Mouse (Mus musculus) embryonic facial prominence, embryonic 12.5 days (tissue): ENCODE results near the gene Flt3l. TPM values are rescaled to one million over a fixed set of nuclear protein-coding genes. Genes with fewer than 3 reads are reported as not detected.
"Not testable (repeated sequence)": the region's sequence is repeated elsewhere in the genome, so short reads cannot be mapped to it uniquely, and the experiment has no call there.

Source experiments
- ATAC-seq: fragments of 200-750 bp; cut with Nextera tagmentation; 2 replicates; pipeline ENCODE4 v1.8.0; 2017; ENCODE audit not compliant: insufficient number of reproducible peaks, insufficient read depth, low FRiP score, low TSS enrichment
- H3K27ac ChIP-seq: fragments of 300-500 bp; sonication (generic); 2 replicates; pipeline ENCODE4 v1.5.1; 2016; ENCODE audit warnings: mild to moderate bottlenecking
- H3K27me3 ChIP-seq: fragments of 300-500 bp; sonication (generic); 2 replicates; pipeline ENCODE4 v1.6.1; 2016; ENCODE audit warnings: mild to moderate bottlenecking, moderate library complexity
- H3K36me3 ChIP-seq: fragments of 300-500 bp; sonication (generic); 2 replicates; pipeline ENCODE4 v1.6.1; 2016; ENCODE audit warnings: mild to moderate bottlenecking
- H3K4me1 ChIP-seq: fragments of 300-500 bp; sonication (generic); 2 replicates; pipeline ENCODE4 v1.6.1; 2016
- H3K4me2 ChIP-seq: fragments of 300-500 bp; sonication (generic); replicated peaks from 2 replicates; pipeline ENCODE4 v1.6.1; 2016; ENCODE audit warnings: mild to moderate bottlenecking, moderate library complexity
- H3K4me3 ChIP-seq: fragments of 300-500 bp; sonication (generic); 2 replicates; pipeline ENCODE4 v1.5.1; 2016; ENCODE audit warnings: mild to moderate bottlenecking
- H3K9ac ChIP-seq: fragments of 300-500 bp; sonication (generic); 2 replicates; pipeline ENCODE4 v1.6.1; 2016; ENCODE audit warnings: mild to moderate bottlenecking, moderate library complexity
- H3K9me3 ChIP-seq: fragments of 300-500 bp; sonication (generic); 2 replicates; pipeline ENCODE4 v1.6.1; 2016; ENCODE audit warnings: mild to moderate bottlenecking, moderate library complexity
- WGBS: fragments of 180-500 bp; shearing (Covaris S2); methylation state at CpG from one replicate; pipeline ENCODE4 v1.1.7; 2016; 5-methylcytosine and 5-hydroxymethylcytosine counted together
- polyA plus RNA-seq: library from polyadenylated mRNA; unstranded; fragments of >200 nt; fragmentation: Nextera tagmentation; extraction: Ambion mirVana; gene quantifications from 2 replicates; pipeline ENCODE4 v1.2.1, GENCODE M21; 2016

Gene Flt3l
- polyA plus RNA-seq, 1 experiment from 2014 or later: 1.1 TPM

- H3K27me3 ChIP-seq: no peaks in the 10 kb centered on the region
- no peaks in the 10 kb centered on the region for H3K9me3 ChIP-seq
- peak overlapping the region; percentile 94 for H3K27ac ChIP-seq
- peak overlapping the region; percentile 99 for H3K9ac ChIP-seq
- no peak for ATAC-seq
- peaks cover 31% of the 10 kb centered on the region for H3K4me1 ChIP-seq
- peaks cover 29% of the 10 kb centered on the region for H3K36me3 ChIP-seq
- H3K4me2 ChIP-seq: peak overlapping the region; percentile 87
- peak overlapping the region; percentile 91 for H3K4me3 ChIP-seq
- WGBS: under 1% methylated on average over 6 of the region's 6 CpGs
These were observed 8.5 kb downstream of the Flt3l start for GRCm38 (mm10) chr7:45127700-45128224.

DNA sequence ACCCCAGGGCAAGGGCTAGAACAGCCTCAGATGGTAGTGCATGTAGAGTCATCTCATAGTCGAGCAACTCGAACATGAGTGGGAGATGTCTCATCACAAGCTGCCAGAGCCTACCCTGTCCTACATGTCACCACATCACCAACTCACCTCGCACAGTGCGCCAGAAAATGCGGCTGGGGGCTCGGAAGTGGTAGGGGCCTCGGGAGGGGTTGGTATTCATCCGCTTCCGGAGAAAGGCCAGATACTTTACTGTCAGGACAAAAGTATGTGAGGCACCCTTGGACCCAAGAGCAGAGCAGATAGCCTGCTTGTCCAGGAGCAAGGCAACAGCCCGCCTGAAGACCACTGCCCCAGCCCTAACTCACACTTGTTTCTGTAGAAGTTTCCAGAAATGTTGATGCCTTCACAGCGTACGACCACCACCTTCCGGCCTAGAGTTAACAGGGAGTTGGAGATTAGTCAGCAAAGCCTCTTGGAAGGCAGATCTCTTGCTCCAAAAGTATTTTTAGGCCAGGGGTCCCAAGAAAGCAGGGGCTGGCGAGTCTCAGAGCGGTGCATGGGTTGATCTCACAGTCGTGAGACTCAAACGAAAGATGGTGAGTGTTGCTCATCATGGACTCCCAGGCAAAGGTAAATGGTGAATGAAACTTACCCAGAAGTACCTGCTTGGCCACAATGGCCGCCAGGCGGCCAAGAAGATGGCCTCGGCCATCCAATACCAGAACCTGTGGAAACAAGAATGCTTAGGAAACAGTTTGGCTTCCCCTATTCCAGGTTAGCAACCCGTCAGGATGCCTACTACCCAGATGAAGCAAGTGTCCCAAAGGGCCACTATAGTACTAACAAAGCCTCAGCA, 9.2 kb downstream of the Flt3l start:
- peaks cover 36% of the 10 kb centered on the region for H3K36me3 ChIP-seq
- WGBS: 41% methylated on average over 21 of the region's 21 CpGs
- H3K9ac ChIP-seq: peak overlapping the region; percentile 99

DNA sequence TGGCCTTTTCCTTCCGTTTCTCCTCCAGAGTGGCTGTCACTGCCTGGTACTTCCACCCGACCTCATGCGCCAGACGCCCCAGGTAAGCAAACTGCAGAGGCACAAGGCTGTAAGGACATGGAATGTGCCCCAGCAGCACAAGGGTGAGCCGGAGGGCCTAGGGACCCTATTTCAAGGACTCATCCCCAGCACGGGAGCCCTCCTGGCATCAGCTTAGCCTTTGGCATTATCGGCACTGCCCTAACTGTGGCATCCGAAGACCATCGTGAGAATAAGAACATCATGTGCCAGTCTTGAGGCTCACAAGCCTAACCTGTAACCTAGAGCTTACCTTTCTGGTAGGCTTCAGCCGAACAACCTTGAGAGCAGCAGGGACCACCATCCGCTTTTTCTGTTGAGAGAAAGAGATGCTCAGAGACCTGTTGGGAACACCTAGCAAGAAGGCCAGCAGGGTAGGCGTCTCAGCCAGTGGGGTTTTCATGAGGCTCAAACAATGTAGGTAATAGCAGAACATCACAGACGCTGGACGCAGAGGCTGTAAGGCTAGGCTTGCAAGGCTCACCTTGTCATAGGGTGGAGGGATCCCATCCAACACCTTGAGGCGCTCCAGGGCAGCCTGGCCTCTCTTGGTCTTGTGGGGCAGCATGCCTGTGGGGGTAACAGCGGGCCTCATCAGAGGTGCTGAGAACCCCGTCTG, 9.9 kb downstream of the Flt3l start:
- WGBS: 74% methylated on average over 17 of the region's 17 CpGs
- peak overlapping the region; percentile 91 for H3K4me3 ChIP-seq
- peaks cover 43% of the 10 kb centered on the region for H3K36me3 ChIP-seq

More for the DNA sequence above, 9.2 kb downstream of the Flt3l start:
- no peaks in the 10 kb centered on the region for H3K9me3 ChIP-seq
- ATAC-seq: no peak
- H3K27me3 ChIP-seq: no peaks in the 10 kb centered on the region
- peaks cover 36% of the 10 kb centered on the region for H3K4me1 ChIP-seq
- peak overlapping the region; percentile 94 for H3K27ac ChIP-seq
- H3K4me3 ChIP-seq: peak overlapping the region; percentile 91
- H3K4me2 ChIP-seq: peak overlapping the region; percentile 87

DNA sequence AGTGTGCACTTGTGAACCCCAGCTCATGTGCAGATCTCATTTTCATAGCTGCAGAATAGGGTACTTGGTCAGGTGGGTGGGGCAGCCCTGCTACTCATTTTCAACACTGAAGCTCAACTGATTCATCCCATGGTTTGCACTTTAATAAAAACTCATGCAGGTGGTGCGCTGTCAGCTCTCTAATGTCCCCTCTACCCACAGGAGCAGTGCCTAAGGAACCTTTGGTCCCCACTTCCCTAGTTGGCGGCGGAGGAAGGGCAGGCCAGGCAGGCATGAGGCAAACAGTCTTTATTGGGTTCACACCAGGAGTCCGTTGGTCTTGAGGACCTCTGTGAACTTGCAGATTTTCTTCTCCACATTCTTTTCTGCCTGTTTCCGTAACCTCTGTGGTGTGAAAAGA, 10.6 kb downstream of the Flt3l start:
- 0 out of 2 replicates have a peak overlapping the region, but pooled peaks have one; percentile 95 for H3K4me3 ChIP-seq
- not testable (repeated sequence) for ATAC-seq, H3K9ac ChIP-seq, H3K9me3 ChIP-seq, H3K27me3 ChIP-seq
- H3K27ac ChIP-seq: peak overlapping the region; percentile 94
- H3K4me2 ChIP-seq: 0 out of 2 replicates have a peak overlapping the region, but pooled peaks have one; percentile 6
- WGBS: 57% methylated on average over 5 of the region's 5 CpGs
- peaks cover 50% of the 10 kb centered on the region for H3K36me3 ChIP-seq
- H3K4me1 ChIP-seq: peaks cover 43% of the 10 kb centered on the region

More for the DNA sequence above, 9.9 kb downstream of the Flt3l start:
- Histone ChIP-seq H3K9me3 (no peaks in the 10 kb centered on the region), H3K27ac (peak overlapping the region; percentile 94), H3K27me3 (no peaks in the 10 kb centered on the region), H3K4me1 (peaks cover 43% of the 10 kb centered on the region), H3K4me2 (peak overlapping the region; percentile 87), H3K9ac (peak overlapping the region; percentile 99)
- ATAC-seq: no peak

GRCm38 (mm10) chr7:45125144-45125600, 11.1 kb downstream of the Flt3l start:
- Histone ChIP-seq H3K4me3 (peak overlapping the region; percentile 95; the same call in 1 of the 2 replicates), H3K4me1 (peaks cover 43% of the 10 kb centered on the region), H3K9ac (no peak overlapping the region), H3K4me2 (peak overlapping the region; percentile 47), H3K27me3 (no peaks in the 10 kb centered on the region), H3K9me3 (no peaks in the 10 kb centered on the region), H3K36me3 (peaks cover 55% of the 10 kb centered on the region), H3K27ac (peak overlapping the region; percentile 94)
- 18% methylated on average over 7 of the region's 7 CpGs for WGBS
- no peak for ATAC-seq

GRCm38 (mm10) chr7:45124224-45125143, 11.7 kb downstream of the Flt3l start, which contains the start of gene Rps11:
Gene Rps11 (minus strand): TSS chr7:45124439.
- under 1% methylated on average over 59 of the region's 59 CpGs for WGBS
- Histone ChIP-seq H3K9ac (peak within 1 kb of the TSS; percentile 97), H3K36me3 (peaks cover 61% of the 10 kb centered on the region), H3K4me2 (peak within 1 kb of the TSS; percentile 62), H3K9me3 (no peaks in the 10 kb centered on the region), H3K4me1 (peaks cover 38% of the 10 kb centered on the region), H3K4me3 (peak within 1 kb of the TSS; percentile 95), H3K27ac (peak within 1 kb of the TSS; percentile 94), H3K27me3 (no peaks in the 10 kb centered on the region)
- peak; percentile 84 for ATAC-seq

GRCm38 (mm10) chr7:45123186-45123570, 13.1 kb downstream of the Flt3l start:
- peaks cover 69% of the 10 kb centered on the region for H3K36me3 ChIP-seq
- H3K27ac ChIP-seq: peak overlapping the region; percentile 82

GRCm38 (mm10) chr7:45122561-45123185, 13.6 kb downstream of the Flt3l start:
- Histone ChIP-seq H3K9ac (peak overlapping the region; percentile 97), H3K27ac (peak overlapping the region; percentile 82; the same call in 1 of the 2 replicates), H3K36me3 (peaks cover 69% of the 10 kb centered on the region), H3K9me3 (no peaks in the 10 kb centered on the region), H3K4me1 (peaks cover 36% of the 10 kb centered on the region), H3K4me3 (peak overlapping the region; percentile 95), H3K4me2 (peak overlapping the region; percentile 62), H3K27me3 (no peaks in the 10 kb centered on the region)
- 84% methylated on average over 15 of the region's 15 CpGs for WGBS
- no peak for ATAC-seq

More at GRCm38 (mm10) chr7:45123186-45123570, 13.1 kb downstream of the Flt3l start:
- Histone ChIP-seq H3K9me3 (no peaks in the 10 kb centered on the region), H3K4me1 (peaks cover 36% of the 10 kb centered on the region), H3K9ac (peak overlapping the region; percentile 97), H3K4me3 (peak overlapping the region; percentile 95), H3K27me3 (no peaks in the 10 kb centered on the region), H3K4me2 (peak overlapping the region; percentile 62)
- 22% methylated on average over 12 of the region's 12 CpGs for WGBS
- ATAC-seq: no peak

DNA sequence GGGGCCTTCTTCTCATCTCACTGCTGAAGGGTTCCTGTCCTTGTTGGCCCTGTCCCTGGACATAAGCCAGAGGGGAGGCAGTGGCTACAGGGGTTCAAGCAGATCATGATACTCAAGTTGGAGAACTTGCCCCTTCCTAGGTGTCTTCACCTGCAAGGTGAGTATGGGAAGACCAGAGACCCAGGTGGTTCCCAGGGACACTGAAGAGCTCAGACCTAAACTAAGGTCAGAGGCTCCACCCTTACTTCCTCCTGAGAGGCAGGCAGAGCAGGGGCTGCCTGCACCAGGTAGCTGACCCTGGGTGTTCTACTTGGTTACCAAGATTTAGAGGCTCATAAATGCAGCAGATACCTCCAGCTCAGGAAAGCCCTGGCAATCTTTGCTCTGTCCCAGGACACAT, 14.3 kb downstream of the Flt3l start:
- ATAC-seq: no peak
- Histone ChIP-seq H3K4me1 (peaks cover 31% of the 10 kb centered on the region), H3K4me3 (no peak overlapping the region), H3K27me3 (no peaks in the 10 kb centered on the region), H3K9ac (no peak overlapping the region), H3K27ac (peak overlapping the region; percentile 50; the same call in 1 of the 2 replicates), H3K36me3 (peaks cover 64% of the 10 kb centered on the region), H3K9me3 (no peaks in the 10 kb centered on the region), H3K4me2 (no peak overlapping the region)

DNA sequence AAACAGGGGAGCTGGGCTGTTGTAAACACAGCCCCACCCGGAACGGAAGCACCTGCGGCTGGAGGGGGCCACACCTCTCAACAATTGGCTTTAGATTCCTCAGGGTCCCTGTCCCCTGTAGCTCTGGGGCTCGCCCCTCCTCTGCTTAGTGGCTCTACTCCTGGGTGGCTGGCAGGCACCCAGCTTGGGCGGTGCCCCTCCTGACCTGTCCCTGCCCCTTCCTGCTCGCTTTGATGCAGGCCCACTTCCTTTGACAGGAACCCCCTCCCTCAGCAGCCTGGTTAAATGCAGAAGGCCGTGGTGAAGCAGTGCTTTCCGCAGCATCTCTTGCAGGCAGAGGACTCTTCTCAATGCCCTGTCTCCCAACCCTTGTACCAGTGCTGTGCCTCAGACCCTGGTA, 14.8 kb downstream of the Flt3l start:
- H3K36me3 ChIP-seq: peaks cover 58% of the 10 kb centered on the region

More for the DNA sequence above, 14.8 kb downstream of the Flt3l start:
- Histone ChIP-seq H3K4me1 (peaks cover 26% of the 10 kb centered on the region), H3K9me3 (no peaks in the 10 kb centered on the region), H3K27me3 (no peaks in the 10 kb centered on the region), H3K4me2 (no peak overlapping the region), H3K9ac (0 out of 2 replicates have a peak overlapping the region, but pooled peaks have one; percentile 1), H3K27ac (peak overlapping the region; percentile 50; the same call in 1 of the 2 replicates), H3K4me3 (no peak overlapping the region)
- ATAC-seq: no peak
- 76% methylated on average over 8 of the region's 8 CpGs for WGBS
